Mouse (Mus musculus) MEL (cell line): ENCODE measurements around the gene Defb25.

Source experiments
- CHD2 ChIP-seq: IDR thresholded peaks from 2 replicates; pipeline ENCODE4 v1.6.1; 2011; ENCODE audit warnings: low read length, improper control_type of control experiment
- CTCF ChIP-seq, 3 experiments: IDR thresholded peaks in 2 of 3; conservative IDR thresholded peaks in 1 of 3; 2 replicates each; pipeline ENCODE4 v1.5.1; 2011 to 2012; ENCODE audit warnings: low read length in 3 of 3, low read depth in 2 of 3, mild to moderate bottlenecking in 2 of 3, improper control_type of control experiment in 1 of 3, inconsistent platforms in 1 of 3, mixed read lengths in 1 of 3, moderate library complexity in 1 of 3; ENCODE audit not compliant: control insufficient read depth in 1 of 3, insufficient read depth in 1 of 3, poor library complexity in 1 of 3, severe bottlenecking in 1 of 3
- EP300 ChIP-seq, 2 experiments: IDR thresholded peaks; 2 replicates each; pipeline ENCODE4 v1.6.1; 2011; ENCODE audit warnings: improper control_type of control experiment in 2 of 2, low read length in 2 of 2, low read depth in 1 of 2, mild to moderate bottlenecking in 1 of 2
- POLR2A ChIP-seq, 2 experiments: IDR thresholded peaks; 2 replicates each; pipeline ENCODE4 v1.6.1; 2011 to 2012; ENCODE audit warnings: low read length in 2 of 2, mild to moderate bottlenecking in 2 of 2, control low read depth in 1 of 2, improper control_type of control experiment in 1 of 2, low read depth in 1 of 2, moderate library complexity in 1 of 2; ENCODE audit not compliant: control insufficient read depth in 1 of 2, insufficient read depth in 1 of 2, poor library complexity in 1 of 2
- RAD21 ChIP-seq: IDR thresholded peaks from 2 replicates; pipeline ENCODE4 v1.6.1; 2011; ENCODE audit warnings: mild to moderate bottlenecking, low read depth, low read length, improper control_type of control experiment
- TAL1 ChIP-seq: IDR thresholded peaks from 2 replicates; pipeline ENCODE4 v1.6.1; 2012; ENCODE audit warnings: mild to moderate bottlenecking, inconsistent platforms, low read length, moderate library complexity, mixed read lengths
- ZC3H11A ChIP-seq: IDR thresholded peaks from 2 replicates; pipeline ENCODE4 v1.6.1; 2012; ENCODE audit warnings: low read depth, mild to moderate bottlenecking, inconsistent platforms, low read length, improper control_type of control experiment

GRCm38 (mm10) chr2:152612193-152612592 is 10.7 kb downstream of the Defb25 start:
- TF ChIP-seq TAL1 (no peak), ZC3H11A (no peak), EP300 (IDR thresholded peaks at IDR 0.05; ENCODE audit: low read depth in 1 of 2, low read length in 2 of 2) (no peak), POLR2A (IDR thresholded peaks at IDR 0.05; ENCODE audit: control insufficient read depth in 1 of 2, insufficient read depth in 1 of 2, low read depth in 1 of 2, low read length in 2 of 2, poor library complexity in 1 of 2) (no peak), RAD21 (no peak), CHD2 (no peak), CTCF (IDR thresholded peaks at IDR 0.05 in 2 of 3, conservative IDR thresholded peaks at IDR 0.05 in 1 of 3; ENCODE audit: control insufficient read depth in 1 of 3, insufficient read depth in 1 of 3, low read depth in 2 of 3, low read length in 3 of 3, poor library complexity in 1 of 3, severe bottlenecking in 1 of 3) (no peak)
